Mouse (Mus musculus) heart, embryonic 10.5 days (tissue): ENCODE measurements at regions not wholly inside any gene's neighbourhood (a gene's known extent, or its start where the extent isn't known, plus 50 kb on each side); places are given as distances from the start of the nearest gene placed in this dataset.

Experiments used
- DNase-seq: peaks from one replicate; pipeline ENCODE4 v3.0.0-alpha.2; 2017; ENCODE audit warnings: low spot score
- H3K27ac ChIP-seq: fragments of 300-500 bp; sonication (generic); 2 replicates; pipeline ENCODE4 v1.5.1; 2016; ENCODE audit warnings: mild to moderate bottlenecking
- H3K27me3 ChIP-seq: fragments of 300-500 bp; sonication (generic); 2 replicates; pipeline ENCODE4 v1.6.1; 2016; ENCODE audit warnings: mild to moderate bottlenecking; ENCODE audit not compliant: poor library complexity, insufficient read depth, severe bottlenecking
- H3K36me3 ChIP-seq: fragments of 300-500 bp; sonication (generic); 2 replicates; pipeline ENCODE4 v1.6.1; 2016; ENCODE audit warnings: mild to moderate bottlenecking, moderate library complexity
- H3K4me1 ChIP-seq: fragments of 300-500 bp; sonication (generic); 2 replicates; pipeline ENCODE4 v1.6.1; 2016; ENCODE audit warnings: mild to moderate bottlenecking
- H3K4me3 ChIP-seq: fragments of 300-500 bp; sonication (generic); 2 replicates; pipeline ENCODE4 v1.5.1; 2016; ENCODE audit warnings: mild to moderate bottlenecking, moderate library complexity
- H3K9me3 ChIP-seq: fragments of 300-500 bp; sonication (generic); 2 replicates; pipeline ENCODE4 v1.6.1; 2016; ENCODE audit warnings: mild to moderate bottlenecking, moderate library complexity
- WGBS: fragments of 180-500 bp; shearing (Covaris S2); methylation state at CpG from one replicate; pipeline ENCODE4 v1.1.7; 2016; 5-methylcytosine and 5-hydroxymethylcytosine counted together

GRCm38 (mm10) chr10:70866737-70867136 is 211.0 kb upstream of the Phyhipl start:
- no peaks in the 10 kb centered on the region for H3K27me3 ChIP-seq
- H3K4me1 ChIP-seq = no peaks in the 10 kb centered on the region
- H3K36me3 ChIP-seq = no peaks in the 10 kb centered on the region
- no peak overlapping the region for H3K27ac ChIP-seq
- no peak overlapping the region for H3K4me3 ChIP-seq
- 83% methylated on average over 2 of the region's 2 CpGs for WGBS
- no peak for DNase-seq
- no peaks in the 10 kb centered on the region for H3K9me3 ChIP-seq

GRCm38 (mm10) chr10:70864650-70865049 is 208.9 kb upstream of the Phyhipl start:
- no peak for DNase-seq
- no peak overlapping the region for H3K4me3 ChIP-seq
- no peaks in the 10 kb centered on the region for H3K36me3 ChIP-seq
- no peaks in the 10 kb centered on the region for H3K4me1 ChIP-seq
- no peaks in the 10 kb centered on the region for H3K9me3 ChIP-seq
- H3K27me3 ChIP-seq = no peaks in the 10 kb centered on the region
- no peak overlapping the region for H3K27ac ChIP-seq
- WGBS = 89% methylated on average over 5 of the region's 5 CpGs

GRCm38 (mm10) chr10:70862022-70862335 is 206.2 kb upstream of the Phyhipl start:
- Histone ChIP-seq H3K27me3 (no peaks in the 10 kb centered on the region), H3K4me1 (no peaks in the 10 kb centered on the region), H3K9me3 (no peaks in the 10 kb centered on the region), H3K36me3 (no peaks in the 10 kb centered on the region), H3K27ac (no peak overlapping the region), H3K4me3 (no peak overlapping the region)
- 54% methylated on average over 4 of the region's 4 CpGs for WGBS
- DNase-seq = no peak

GRCm38 (mm10) chr10:70861131-70862021 is 205.6 kb upstream of the Phyhipl start:
- 57% methylated on average over 10 of the region's 10 CpGs for WGBS
- Histone ChIP-seq H3K27ac (no peak overlapping the region), H3K4me1 (no peaks in the 10 kb centered on the region), H3K36me3 (no peaks in the 10 kb centered on the region), H3K9me3 (no peaks in the 10 kb centered on the region), H3K4me3 (no peak overlapping the region), H3K27me3 (no peaks in the 10 kb centered on the region)
- no peak for DNase-seq

- Histone ChIP-seq H3K9me3 (no peaks in the 10 kb centered on the region), H3K27me3 (no peaks in the 10 kb centered on the region), H3K4me1 (no peaks in the 10 kb centered on the region), H3K27ac (no peak overlapping the region), H3K36me3 (no peaks in the 10 kb centered on the region), H3K4me3 (no peak overlapping the region)
- DNase-seq = no peak
- WGBS = 69% methylated on average over 14 of the region's 14 CpGs
These were observed 201.5 kb upstream of the Phyhipl start for GRCm38 (mm10) chr10:70857155-70857820.

- no peaks in the 10 kb centered on the region for H3K4me1 ChIP-seq
- no peak overlapping the region for H3K4me3 ChIP-seq
- WGBS = 84% methylated on average over 8 of the region's 8 CpGs
- H3K27ac ChIP-seq = no peak overlapping the region
- H3K9me3 ChIP-seq = no peaks in the 10 kb centered on the region
- H3K36me3 ChIP-seq = no peaks in the 10 kb centered on the region
- H3K27me3 ChIP-seq = no peaks in the 10 kb centered on the region
- DNase-seq = no peak
These were observed 200.2 kb upstream of the Phyhipl start for GRCm38 (mm10) chr10:70855948-70856347.

- Histone ChIP-seq H3K4me3 (no peak overlapping the region), H3K36me3 (no peaks in the 10 kb centered on the region), H3K27ac (no peak overlapping the region), H3K27me3 (no peaks in the 10 kb centered on the region), H3K9me3 (no peaks in the 10 kb centered on the region), H3K4me1 (no peaks in the 10 kb centered on the region)
- DNase-seq = no peak
- 88% methylated on average over 4 of the region's 4 CpGs for WGBS
These were observed 197.8 kb upstream of the Phyhipl start for GRCm38 (mm10) chr10:70853614-70854013.

GRCm38 (mm10) chr10:70848141-70848540 is 192.4 kb upstream of the Phyhipl start:
- Histone ChIP-seq H3K27ac (no peak overlapping the region), H3K4me3 (no peak overlapping the region), H3K4me1 (no peaks in the 10 kb centered on the region), H3K27me3 (no peaks in the 10 kb centered on the region), H3K36me3 (no peaks in the 10 kb centered on the region), H3K9me3 (0 out of 2 replicates have a peak, but pooled peaks cover 2% of the 10 kb centered on the region)
- 89% methylated on average over 5 of the region's 5 CpGs for WGBS
- DNase-seq = no peak

- no peaks in the 10 kb centered on the region for H3K27me3 ChIP-seq
- H3K4me1 ChIP-seq = no peaks in the 10 kb centered on the region
- H3K4me3 ChIP-seq = no peak overlapping the region
- DNase-seq = no peak
- H3K9me3 ChIP-seq = 0 out of 2 replicates have a peak, but pooled peaks cover 2% of the 10 kb centered on the region
- no peak overlapping the region for H3K27ac ChIP-seq
- no peaks in the 10 kb centered on the region for H3K36me3 ChIP-seq
- 71% methylated on average over 3 of the region's 3 CpGs for WGBS
These were observed 191.6 kb upstream of the Phyhipl start for GRCm38 (mm10) chr10:70847341-70847882.

- no peaks in the 10 kb centered on the region for H3K27me3 ChIP-seq
- H3K36me3 ChIP-seq = no peaks in the 10 kb centered on the region
- H3K27ac ChIP-seq = no peak overlapping the region
- 0 out of 2 replicates have a peak, but pooled peaks cover 2% of the 10 kb centered on the region for H3K9me3 ChIP-seq
- 73% methylated on average over 10 of the region's 10 CpGs for whole genome bisulfite sequencing
- no peaks in the 10 kb centered on the region for H3K4me1 ChIP-seq
- no peak overlapping the region for H3K4me3 ChIP-seq
- DNase-seq = no peak
These were observed 190.8 kb upstream of the Phyhipl start for GRCm38 (mm10) chr10:70846281-70847168.

GRCm38 (mm10) chr10:70843848-70844247 is 188.1 kb upstream of the Phyhipl start:
- Histone ChIP-seq H3K9me3 (0 out of 2 replicates have a peak, but pooled peaks cover 2% of the 10 kb centered on the region), H3K36me3 (no peaks in the 10 kb centered on the region), H3K4me3 (no peak overlapping the region), H3K4me1 (no peaks in the 10 kb centered on the region), H3K27ac (no peak overlapping the region), H3K27me3 (no peaks in the 10 kb centered on the region)
- 91% methylated on average over 2 of the region's 2 CpGs for WGBS
- DNase-seq = no peak

- WGBS = 80% methylated on average over 4 of the region's 4 CpGs
- no peaks in the 10 kb centered on the region for H3K27me3 ChIP-seq
- no peak overlapping the region for H3K4me3 ChIP-seq
- DNase-seq = no peak
- peaks cover 2% of the 10 kb centered on the region; the same call in 1 of the 2 replicates for H3K9me3 ChIP-seq
- H3K36me3 ChIP-seq = no peaks in the 10 kb centered on the region
- H3K27ac ChIP-seq = no peak overlapping the region
- no peaks in the 10 kb centered on the region for H3K4me1 ChIP-seq
These were observed 186.5 kb upstream of the Phyhipl start for GRCm38 (mm10) chr10:70842176-70842838.
